Mouse (Mus musculus) layer of hippocampus, postnatal 14 days (tissue): ENCODE results near the gene Bbs9. TPM values are rescaled to one million over a fixed set of nuclear protein-coding genes. Genes with fewer than 3 reads are reported as not detected.

ENCODE experiments used
- DNase-seq, 2 experiments: peaks; one replicate each; pipeline ENCODE4 v3.0.0; 2021 to 2022; ENCODE audit warnings: low spot score in 2 of 2, mixed read lengths in 1 of 2
- total RNA-seq, 2 experiments: library from RNA; stranded (reverse); gene quantifications; 2 replicates each; pipeline ENCODE4 v1.2.3; 2021

Gene Bbs9
- total RNA-seq, 2 experiments from 2014 or later, result 21.3 to 23.0 TPM

DNA sequence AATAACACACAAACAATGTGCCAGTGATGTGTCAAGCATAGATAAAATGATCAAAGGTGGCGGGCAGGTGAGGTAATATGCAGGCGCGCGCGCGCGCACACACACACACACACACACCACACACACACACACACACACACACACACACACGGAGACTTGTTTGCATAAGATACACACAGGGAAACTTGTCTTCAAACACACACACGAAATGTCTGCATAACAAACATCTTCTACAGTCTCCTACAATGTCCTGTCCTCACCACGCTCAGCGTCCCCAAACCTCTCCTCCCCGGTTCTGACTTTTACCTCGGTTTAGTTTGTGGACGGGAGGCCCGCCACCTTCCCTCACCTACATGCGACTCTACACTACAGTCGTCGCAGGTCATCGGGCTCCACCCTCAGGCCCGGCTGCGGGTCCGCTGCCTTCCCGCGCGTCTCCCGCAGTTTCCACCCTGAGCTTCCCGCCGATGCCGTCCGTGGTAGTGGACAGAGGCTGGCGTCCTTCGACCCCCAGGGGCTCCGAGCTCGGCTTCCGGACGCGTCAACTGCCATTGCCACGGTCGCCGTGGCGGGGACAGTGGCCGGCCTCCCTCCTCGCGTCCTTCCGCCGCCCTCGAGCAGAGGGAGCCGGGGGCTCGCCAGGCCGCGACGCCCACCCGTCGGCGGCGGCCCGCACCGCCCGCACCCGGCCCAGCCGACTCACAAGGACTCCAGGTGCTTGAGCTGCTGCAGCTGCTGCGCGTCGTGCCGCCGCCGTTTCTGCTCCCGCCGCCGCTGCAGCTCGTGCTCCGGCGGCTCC is 7.9 kb upstream of the Bbs9 start:
- peak in 1 of 2 experiments; percentile 34 for DNase-seq

DNA sequence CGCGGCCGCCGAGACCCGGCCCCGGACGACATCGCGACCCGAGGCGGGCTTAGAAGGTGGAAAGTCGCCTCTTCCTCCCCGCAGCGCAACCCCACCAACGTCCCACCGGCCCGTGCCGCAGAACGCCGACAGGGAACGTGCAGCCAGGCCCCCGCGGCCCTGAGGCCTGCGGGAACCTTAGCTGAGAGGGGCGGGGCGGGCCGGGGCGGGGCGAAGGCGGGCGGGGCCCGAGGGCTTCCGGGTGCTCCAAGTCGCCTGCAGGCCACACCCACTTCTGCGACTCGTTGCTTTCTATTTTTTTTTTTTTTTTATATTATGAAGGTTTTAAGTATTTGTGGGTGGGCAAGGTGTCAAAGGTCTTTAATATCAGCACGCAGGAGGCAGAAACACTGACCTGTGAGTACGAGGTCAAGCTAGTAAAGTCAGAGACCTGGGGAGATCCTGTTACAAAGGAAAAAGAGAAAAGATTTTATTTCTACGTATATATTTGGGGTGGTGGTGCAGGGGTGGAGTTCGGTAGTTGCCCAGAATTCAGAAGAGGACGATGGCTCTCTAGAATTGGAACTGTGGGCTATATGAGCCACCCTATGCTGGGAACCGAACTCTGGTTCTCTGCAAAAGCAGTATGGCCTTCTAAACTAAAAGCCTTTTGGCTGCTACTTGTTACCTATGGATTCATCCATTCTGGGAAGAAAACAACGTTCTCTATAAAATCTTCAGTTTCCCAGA is 7.2 kb upstream of the Bbs9 start:
- DNase-seq, result peak; percentile 32 to 57

DNA sequence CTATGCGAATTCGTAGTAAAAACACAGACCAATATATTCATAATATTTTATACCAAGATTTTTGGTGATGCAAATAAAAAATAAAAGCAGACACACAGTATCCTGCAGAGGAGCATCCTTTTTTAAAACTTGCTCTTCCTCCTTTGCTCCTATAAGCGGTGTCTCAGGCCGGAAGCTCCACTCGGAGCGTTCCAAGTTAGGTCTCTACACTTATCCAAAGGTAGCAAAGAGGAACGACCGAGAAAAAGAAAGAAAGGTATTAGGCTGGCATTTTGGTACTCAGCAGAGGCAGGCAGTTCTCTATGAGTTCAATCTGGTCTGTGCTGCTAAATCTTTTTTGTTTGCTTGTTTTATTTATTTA is 6.6 kb upstream of the Bbs9 start:
- no peak for DNase-seq

DNA sequence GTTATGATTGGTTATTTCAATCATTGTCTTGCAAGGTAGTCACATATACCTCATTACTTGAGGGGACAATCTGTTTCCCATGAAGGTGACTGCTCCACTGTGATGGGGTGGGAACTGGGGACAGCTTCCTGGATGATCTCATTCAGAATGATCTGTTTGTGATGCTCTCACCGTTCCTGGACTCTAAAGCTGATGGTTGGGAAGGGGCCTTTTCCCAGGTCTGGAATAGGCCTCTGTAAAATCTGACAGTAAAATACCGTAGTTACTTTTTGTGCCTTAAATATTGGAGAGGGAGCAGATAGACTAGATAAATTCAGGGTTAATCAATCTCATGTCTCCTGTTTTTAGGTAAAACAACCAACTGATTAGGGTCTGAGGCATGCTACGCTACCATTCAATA is 5.9 kb upstream of the Bbs9 start, which contains the start of gene Rp9:
TSS of gene Rp9 (minus strand) at position 101 of the 400 bp plus-strand sequence.
- no peak for DNase-seq

DNA sequence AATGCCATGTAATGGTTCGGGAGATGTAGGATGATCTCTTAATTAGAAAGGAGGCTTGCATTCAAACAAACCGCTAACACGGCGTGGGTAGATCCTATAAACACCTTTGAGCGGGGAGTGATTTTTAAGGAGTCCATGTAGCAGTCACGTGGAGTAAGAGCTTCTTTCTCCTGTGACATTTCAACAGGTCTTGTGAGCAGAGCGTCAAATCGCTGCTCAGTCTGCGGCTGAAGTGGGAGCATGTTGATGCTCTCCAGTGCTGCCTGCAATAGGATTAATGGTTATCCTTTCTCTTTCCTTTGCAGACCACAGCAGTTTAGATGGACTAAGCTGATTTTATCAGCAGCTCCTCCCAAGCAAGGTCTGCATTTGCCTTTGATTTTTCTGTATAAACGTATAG is 750 bp downstream of the Bbs9 start:
- DNase-seq, result peak in 1 of 2 experiments; percentile 9

DNA sequence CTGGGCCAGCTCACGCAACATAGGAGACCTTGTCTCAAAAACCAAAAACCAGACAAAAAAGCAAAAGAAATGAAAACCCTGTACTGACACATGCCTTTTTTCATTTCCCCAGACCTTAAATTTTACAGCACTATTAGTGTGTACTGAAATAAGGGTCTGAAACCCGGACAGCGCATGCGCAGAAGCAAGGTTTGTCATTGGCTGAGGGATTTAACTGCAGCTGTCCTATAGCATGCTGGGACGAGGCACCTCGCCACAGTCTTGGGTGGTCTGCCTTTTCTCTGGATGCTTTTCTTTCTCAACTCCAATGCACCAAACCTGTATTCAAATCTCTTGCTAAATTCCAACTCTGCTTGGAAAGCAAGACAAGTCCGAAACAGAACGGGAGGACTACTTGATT is 3.4 kb downstream of the Bbs9 start:
- no peak for DNase-seq

DNA sequence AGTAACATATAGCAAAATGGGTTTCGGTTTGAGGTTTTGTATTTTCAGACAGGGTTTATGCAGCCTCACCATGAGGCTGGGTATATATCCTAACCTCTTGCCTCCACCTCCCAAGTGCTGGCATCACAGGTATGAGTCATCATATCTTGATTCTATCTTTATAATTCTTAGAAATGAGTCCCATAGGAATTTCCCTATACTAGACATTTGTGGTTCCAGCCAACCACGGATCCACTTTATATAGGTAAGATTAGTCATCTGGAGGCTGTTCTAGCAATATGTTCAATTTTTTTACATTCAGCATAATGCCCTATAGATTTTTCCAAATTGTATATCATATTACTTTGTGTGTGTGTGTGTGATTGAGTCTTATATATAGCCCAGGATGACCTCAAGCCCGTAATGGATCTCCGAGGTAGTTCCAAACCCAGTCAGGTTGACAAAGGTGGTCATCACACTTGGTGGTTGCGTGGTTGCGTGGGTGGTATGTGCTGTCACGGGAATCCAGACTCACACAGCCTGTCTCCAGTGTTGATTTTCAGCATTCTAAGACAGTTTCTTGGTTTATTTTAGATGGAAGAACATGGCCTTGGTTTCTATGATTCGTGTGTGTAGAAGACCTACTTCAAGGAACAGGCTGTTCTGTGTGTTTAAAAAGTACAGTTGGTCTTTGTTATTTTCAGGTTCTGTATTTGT is 8.5 kb downstream of the Bbs9 start:
- DNase-seq, result no peak

DNA sequence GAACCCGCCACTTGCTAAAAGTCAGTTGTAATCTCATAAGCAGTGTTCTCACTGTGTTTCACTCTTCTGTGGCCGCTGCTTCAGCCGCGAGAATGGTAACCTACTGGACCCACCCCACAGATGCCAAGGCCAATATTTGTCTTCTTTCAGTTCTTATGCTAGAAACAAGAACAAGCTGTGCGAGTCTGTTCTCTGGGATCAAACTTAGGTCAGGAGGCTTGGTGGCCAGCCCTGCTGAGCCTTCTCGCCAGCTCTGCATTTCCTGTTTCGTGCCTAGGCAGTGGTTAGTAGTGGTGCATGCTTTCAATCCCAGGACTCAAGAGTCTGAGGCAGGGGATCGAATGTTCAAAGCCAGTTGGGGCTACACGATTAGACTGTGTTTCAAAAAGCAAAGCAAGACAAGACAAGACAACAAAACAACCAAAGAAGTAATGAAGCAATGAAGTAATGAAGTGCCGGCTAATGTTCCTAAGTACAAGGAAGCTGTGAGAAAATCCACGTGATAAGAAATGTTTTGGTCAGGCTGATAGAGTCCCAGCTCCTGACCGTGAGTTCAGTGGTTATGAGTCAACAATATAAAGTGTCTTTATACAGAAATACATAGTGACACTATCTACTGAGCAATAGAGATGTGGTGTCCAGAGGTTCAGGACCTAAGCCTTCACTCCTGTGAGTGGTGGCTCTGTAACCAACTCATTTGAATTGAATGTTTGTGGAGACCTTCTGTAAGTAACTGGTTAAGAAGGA is 9.2 kb downstream of the Bbs9 start:
- DNase-seq, result no peak

DNA sequence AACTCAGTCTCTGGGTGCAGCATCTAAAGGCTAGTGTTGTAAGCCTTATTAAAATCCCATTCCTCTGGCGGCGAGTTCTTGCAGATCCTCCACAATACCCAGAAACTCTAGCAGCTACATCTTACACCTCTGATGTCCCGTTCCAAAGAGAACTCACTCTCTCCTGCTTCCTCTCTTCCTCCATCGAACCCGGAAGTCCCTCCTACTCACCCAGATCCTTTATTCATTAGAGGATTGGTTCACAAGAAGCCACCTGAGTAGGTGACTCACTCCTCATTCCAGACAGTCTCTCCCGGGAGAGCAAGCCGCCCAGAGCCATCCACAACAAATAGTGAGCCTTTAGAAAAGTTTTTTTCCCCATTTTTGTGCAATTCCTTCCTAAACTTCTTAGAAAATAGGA is 10.7 kb downstream of the Bbs9 start:
- no peak for DNase-seq

DNA sequence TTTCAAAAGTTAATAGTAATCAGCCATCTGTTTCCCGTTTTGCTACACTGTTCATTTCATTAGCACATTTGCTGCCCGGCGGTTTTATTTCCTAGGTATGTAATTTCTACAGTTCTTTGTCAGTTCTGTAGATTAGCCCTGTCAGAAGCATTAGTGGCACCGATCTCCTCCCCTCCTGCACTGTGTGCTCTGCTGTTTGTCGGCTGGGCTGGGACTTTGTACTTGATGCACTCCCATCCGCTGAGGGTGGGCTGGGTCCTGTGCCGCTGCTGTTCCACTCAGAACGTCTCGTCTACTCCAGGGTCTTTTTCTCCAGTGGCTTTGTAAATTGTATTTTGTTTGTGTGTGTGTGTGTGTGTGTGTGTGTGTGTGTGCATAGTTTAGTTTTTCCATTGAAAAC is 13.4 kb downstream of the Bbs9 start:
- no peak for DNase-seq

DNA sequence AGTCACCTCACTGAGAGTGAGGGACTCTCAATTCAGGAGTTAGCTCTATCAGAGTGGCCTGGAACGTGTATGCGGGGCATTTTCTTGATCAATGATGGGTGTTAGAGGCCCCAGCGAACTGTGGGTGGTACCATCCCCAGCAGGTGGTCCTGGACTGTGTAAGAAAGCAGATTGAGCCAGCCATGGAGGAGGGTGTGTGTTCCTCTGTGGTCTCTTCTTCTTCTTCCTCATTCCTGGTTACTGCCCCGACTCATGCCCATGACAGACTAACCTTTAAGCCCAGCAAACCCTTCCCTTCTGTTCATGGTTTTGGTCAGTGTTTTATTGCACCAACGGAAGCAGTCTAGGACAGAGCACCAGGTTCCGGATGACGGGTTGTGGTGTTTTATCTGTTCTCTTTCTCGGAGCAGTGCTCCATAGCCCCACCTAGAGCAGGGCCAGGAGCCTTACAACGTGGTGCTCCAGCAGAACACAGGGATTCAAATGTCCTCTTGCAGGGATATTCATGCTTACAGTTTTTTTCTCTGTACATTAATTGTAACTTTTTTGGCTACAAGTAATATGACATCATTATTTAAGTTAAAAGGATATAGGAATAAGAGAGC is 18.8 kb downstream of the Bbs9 start:
- DNase-seq, result no peak

DNA sequence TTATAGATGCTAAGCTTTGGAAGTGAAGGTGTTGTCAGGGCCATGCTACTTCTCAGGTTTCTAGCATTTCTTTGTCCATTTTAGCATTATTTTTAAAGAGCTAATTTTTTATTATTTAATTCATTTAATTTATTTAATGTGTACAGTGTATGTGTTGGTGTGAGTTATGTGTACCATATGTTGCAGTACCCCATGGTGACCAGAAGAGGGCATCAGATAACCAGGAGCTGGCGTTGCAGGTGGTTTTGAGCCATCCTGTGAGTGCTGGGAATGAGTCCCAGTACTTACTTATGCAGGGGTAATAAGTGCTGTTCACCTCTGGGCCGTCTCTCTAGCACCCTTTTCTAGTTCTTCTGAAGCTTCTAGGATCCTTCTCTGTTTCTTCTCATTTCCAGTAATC is 19.6 kb downstream of the Bbs9 start:
- DNase-seq, result no peak

DNA sequence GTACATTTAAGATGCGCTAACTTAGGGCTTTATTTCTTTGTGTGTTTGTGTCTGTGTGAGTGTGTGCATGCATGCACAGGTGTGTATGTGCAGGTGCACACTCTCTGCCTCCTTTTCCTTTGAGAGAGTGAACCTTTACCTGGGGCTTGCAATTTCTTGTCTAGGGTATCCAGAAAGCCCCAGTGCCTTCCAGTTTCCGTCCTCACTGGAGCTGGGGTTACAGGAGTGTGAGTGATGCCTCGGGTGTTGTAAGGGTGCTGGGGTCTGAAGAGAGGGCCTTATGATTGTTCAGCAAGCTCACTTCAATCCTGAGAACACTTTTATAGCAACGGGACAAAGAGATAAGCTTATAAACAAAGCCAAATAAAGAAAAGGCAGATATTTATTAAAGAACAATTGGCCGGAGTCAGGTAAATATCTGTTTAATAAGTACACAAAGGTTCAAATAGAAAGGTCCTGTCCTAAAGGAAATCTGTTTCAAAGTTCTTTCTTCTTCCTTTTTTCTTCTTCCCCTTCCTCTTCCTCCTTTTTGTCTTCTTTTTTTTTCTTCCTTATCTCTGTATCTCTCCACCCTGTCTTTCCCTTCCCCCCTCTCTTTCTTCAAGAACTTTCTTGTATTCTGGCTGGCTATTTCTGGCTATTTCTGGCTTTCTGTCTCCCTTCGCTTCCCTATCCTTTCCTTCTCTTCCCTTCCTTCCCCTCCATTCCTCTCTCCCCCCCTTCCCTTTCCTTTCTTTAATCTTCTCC is 21.7 kb downstream of the Bbs9 start:
- DNase-seq, result no peak

DNA sequence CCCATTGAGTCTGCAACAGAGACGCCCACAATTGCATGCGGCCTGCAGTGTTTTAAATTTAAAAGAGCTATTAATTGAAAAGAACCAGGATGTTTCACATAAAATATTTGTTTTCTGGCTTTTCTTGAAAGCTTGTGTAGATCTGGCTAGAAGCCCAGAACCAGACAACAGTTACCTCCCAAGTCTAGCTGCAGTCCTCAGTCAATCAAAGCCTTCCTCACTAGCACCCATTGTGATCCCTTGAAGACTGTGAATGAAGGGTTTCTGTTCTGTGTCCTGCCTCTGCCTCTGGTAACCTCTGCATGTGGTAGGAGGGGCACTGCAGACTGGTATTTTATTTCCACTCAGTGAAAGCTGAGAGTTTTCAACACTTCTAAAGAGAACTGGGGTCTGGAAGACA is 27.5 kb downstream of the Bbs9 start:
- DNase-seq, result no peak

DNA sequence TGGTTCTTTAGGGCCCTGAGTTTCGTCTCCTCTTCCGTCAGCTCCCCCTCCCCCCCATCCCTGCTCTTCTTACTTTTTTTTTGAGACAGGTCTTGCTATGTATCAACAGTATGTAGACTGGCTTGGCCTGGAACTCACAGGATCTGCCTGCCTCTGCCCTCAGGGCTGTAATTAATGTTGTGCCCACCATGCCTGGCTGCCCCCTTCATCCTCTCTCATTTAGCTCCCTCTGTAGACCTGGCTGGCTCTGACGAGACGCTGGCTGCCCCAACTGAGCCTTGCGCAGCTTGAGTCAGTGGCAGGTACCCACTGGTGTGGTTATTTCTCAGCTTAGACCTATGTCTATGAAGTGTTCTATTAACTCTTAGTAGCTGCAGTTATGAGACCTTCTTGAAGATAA is 28.1 kb downstream of the Bbs9 start:
- no peak for DNase-seq

DNA sequence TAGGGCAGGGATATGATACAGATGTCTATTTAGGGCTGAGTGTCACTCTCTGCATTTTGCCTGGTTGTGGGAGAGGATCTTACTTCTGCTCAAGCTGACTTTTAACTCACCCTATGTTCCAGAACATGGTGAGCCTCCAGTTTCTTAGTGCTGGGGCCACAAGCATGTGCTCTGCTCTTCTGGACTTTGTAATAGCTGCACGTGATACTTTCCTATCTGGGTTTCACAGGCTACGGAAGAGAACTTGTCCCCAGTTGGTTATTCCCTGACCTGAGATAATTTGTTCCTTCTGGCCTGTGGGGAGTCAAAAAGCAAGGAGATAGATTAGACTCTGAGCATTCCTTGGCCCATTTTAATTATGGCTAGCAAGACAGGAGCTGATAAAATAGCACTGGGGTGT is 30.1 kb downstream of the Bbs9 start:
- no peak for DNase-seq

DNA sequence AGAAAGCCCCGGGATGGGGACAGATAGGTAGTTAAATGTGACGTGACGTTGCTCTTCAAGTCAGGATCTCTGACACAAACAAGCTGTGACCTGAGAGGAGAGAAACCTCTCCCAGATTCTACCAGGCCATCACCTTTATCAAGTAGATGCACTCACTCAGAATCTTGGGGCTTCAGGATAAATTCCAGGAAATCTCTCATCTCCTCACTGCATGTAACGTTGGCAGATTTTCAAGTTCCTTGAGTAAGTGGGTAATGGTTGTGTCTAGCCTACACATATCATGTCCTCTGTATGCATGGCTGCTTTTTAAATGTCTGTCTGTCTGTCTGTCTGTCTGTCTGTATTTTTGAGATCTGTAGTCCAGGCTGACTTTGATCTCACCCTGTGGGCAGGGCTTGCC is 39.6 kb downstream of the Bbs9 start:
- DNase-seq, result no peak

DNA sequence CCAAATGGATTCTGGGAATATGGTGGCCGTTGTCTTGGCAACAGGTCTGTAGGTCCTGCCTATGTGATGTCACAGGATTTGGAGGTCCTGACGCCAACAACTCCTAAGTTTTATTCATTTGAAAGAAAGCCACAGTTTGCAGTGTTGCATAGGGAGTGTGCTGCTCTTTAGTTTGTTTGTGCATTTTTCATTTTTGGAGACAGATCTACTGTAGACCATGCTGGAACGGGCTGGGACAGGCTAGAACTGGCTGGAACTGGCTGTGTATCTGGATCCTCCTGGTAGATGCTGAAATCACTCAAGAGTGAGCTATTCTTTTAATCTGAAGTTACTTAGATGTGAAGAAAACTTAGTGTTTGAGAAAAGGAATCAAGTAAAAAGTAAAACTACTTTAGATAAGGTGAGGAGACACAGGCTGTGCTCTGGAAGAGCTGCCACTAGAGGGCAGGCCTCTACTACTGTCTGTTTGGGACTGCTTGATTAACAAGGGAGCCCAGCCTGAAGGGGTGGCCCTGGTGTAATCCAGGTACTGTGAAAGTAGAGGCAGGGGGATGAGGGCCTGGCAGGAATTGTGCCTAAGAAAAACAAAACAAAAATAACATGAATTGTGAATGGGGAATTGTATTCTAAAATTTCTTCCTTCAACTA is 43.0 kb downstream of the Bbs9 start:
- DNase-seq, result peak; percentile 26 to 43

DNA sequence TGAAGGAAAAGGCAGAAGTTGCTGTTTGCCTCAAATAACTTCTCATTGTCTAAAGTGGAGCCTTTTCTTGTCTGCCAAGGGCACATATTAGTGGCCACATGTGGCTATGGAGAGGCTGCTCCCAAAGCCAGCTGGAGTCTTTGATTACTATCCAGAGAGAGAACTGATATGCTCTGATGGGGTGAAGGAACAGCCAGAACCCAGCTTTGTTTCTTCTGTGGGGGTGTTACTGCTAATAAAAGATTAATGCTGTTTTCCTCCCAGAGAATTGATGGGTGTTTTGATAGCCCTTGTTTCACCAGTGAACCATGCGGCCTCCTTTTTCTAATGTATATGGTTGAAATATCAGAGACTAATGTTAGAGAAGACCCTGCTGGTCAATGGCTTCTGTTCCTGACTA is 47.9 kb downstream of the Bbs9 start:
- no peak for DNase-seq
